Mouse (Mus musculus) gastrocnemius, postnatal 10 days (tissue): ENCODE results near the gene Tspan31. TPM values are rescaled to one million over a fixed set of nuclear protein-coding genes. Genes with fewer than 3 reads are reported as not detected.
A peak's percentile ranks its signal among the peaks of the same experiment; 100 is the strongest.

ENCODE experiments used
- DNase-seq: peaks from one replicate; pipeline ENCODE4 v3.0.0; 2021; ENCODE audit warnings: mixed read lengths
- total RNA-seq, 2 experiments: library from RNA; stranded (reverse); gene quantifications; 2 replicates each; pipeline ENCODE4 v1.2.3; 2021

Gene Tspan31
- total RNA-seq, 2 experiments from 2014 or later: 29.7 to 32.0 TPM

DNA sequence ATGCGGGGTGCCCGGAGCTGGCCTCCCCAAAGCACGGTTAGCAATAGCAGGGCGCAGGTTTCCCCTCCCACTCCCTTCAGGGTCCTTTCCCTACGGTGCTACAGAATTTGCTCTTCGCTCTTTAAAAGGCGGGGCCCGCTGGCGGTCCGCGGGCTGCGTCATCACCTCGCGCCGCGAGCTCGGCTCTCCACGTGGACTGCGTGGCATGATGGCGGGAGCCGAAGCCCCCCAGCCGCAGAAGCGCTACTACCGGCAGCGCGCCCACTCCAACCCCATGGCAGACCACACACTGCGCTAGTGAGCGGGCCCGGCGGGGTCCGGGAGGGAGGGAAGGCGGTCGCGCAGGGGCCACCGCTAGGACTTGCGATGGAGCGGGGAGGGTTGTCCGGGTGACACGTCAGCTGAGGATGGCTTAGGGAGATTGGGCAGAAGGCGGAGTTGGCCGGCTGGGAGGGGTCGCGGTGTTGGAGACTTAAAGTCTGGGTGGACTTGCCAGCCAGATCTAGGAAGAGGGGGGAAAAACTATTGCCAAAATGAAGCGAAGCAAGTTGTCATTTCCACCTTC is 28.2 kb downstream of the Tspan31 start:
- peak; percentile 92 for DNase-seq

DNA sequence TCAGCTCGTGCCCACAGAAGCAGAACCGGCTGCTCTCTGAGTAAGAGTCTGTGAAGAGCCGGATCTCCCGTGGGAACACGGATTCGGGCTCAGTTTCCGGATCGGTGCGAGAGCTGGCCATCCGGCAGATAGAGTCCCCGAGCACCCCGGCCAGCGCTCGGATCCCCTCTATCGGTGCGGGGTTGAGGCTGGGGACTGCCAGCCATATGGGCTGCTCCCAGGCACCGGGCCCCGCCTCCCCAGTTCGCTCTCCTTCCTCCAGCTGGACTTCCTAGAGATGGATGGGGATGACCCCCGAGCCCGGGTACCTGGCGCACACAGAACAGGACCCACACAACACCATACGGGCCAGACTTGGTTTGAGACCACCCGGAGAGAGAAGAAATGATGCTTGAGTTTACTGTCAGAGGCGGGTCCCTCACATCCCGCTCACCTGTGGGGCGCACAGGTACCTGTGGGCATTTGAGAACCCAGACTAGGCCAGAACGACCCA is 28.7 kb downstream of the Tspan31 start, which contains the start of the genes Mettl1 and Eef1akmt3:
Mettl1 (plus strand) TSS at position 141 of the 493 bp plus-strand sequence.
Eef1akmt3 (minus strand) TSS at position 240 of the 493 bp plus-strand sequence.
- DNase-seq: peak; percentile 50

DNA sequence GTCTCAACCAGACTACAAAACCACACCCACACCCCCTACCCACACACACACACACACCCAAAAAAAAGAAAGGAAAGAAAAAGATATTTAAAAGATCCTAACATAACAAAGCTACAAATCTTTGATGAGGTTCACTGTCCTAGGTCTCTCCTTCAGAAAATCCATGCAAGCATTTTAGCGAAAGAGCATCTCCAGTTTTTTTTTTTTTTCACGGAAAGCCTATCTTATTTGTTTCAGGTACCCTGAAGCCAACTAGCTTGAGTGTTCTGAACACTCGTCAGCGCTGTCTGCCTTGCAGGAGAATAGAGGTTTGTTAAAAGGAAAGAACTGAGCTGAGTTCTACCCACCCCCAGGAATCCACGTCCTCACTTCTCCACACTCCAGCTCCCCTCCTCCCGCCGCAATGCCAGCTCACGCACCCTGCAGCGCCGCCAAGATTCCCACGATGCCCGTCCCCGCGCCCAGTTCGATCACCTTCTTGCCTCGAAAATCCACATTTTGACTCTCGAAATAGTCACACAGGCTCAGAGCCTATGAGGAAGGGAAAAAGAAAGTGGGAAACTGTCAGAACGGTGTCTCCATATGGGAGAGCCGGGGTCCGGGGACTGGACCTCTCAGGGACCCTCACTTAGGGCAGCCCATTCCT is 29.4 kb downstream of the Tspan31 start:
- no peak for DNase-seq

DNA sequence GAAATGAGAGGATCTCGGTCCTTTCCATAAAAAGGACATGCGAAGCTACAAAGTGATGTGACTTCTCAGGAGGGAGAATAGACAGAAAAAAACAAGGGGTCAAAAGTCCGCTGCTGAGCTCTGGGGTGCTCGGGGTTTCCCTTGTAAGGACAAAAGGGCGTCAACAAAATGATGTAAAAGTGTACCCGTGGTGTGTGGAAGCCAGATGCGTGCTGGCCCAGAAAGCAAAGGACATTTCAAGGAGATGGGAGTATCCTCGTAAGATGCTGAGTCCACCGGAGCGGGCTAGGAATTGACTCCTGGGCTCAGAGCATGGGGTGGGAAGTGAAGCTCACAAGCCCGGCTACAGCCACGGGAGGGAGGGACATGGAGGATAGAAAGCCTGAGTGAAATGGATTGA is 32.4 kb downstream of the Tspan31 start:
- DNase-seq: no peak

DNA sequence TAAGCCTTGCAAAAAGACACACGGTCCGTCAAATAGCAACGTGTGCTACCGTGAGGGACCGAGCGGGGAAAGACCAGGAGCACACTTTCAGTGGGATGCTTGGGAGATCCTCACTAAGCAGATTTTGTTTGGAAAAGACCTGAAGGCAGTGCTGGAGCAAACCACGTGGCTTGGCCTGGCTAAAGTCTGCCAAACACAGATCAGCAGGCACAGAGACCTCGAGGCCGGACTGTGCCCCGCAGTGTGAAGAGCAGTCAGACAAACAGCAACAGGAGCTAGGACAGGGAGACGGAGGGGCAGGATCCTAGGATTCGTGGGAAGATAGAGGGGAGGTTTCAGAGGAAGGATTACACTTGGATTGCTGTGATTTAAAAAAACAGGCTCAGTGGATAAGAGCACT is 33.8 kb downstream of the Tspan31 start:
- no peak for DNase-seq

DNA sequence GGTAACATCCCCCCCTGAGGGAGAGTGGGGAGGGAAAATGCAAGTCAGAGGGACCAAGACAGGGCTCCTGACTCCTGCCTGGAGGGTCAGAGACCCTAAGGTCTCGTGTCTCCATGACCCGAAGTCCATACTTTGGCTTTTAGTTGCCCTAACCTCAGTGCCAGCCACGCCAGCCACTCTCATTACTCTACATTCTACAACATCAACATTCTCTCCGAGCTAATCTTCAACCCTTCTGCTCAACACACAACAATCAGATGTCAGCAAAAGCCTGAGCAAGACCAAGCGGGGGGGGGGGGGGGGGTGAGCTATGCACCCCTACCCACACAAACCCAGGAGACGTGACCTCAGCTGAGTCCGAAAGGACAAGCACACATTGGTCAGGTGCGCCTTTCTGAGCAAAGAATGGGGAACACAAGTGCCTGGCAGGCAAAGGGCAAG is 36.7 kb downstream of the Tspan31 start:
- no peak for DNase-seq

DNA sequence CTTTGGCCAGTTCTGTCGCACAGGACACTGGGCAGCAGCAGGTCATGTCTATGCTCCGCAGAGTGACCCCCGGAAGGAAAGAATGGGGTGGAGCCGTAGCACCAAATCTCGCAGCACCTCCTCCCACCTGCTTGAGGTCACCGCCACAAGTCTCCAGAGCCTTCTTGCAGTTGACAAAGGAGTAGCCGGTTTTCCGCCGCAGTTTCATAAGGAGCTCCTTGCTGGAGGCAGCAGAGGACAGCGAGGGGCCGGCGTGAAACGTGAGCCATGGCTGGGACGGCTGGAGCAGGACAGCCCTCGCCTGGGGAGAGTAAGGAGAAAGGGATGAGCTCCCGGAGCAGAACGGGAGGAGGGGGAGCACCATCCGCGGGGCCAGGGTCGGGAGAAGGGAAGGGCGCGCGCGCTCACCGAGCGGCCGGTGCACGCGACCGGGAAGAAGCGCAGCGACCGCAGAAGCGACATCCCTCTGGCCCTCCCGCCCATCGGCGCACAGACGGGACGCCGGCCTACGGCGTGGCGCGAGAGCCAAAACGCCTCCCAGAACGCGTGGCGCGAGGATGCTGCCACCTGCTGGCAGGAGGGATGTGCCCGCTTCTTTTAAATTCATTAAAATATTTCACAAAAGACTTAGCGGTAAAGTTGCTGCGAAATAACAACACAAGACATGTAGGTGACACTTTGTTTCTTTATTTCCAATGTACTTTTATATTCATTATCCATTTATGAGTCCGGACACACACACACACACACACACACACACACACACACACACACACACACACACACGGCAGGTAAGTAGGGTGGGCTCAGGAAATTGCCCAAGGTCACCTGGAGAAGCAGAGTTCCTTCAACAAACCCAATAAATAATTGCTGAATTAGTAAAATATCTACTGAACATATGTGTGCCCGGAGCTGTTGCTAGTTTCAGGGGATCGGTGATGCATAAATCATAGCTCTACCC is 39.4 kb downstream of the Tspan31 start, which contains the start of gene Tsfm:
Tsfm (minus strand) TSS at position 505 of the 961 bp plus-strand sequence.
- DNase-seq: peak; percentile 98

DNA sequence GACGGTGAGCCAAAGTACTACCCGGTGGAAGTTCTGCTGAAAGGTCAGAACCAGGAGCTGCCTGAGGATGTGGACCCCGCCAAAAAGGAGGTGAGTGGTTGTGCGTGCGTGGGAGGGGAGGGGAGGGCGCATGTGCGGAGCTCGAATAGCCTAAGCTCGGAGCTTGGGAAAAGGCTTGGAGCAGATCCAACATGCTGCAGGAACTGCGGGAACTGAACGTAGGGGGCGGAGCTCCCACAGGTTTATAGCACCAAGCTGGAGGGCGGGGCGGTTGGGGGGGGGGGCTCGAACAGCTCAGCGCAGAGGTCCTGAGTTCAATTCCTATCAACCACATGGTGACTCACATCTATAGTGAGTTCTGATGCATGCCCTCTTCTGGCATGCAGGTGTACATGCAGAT is 51.6 kb downstream of the Tspan31 start:
- no peak for DNase-seq

Other genes starting within 250 kb of the Tspan31 start
- 1 to 10 TPM; 2.9 to 4.2 TPM for gene Atp23, start 168.9 kb downstream of the Tspan31 start, total RNA-seq
- gene Ctdsp2, start 91.5 kb downstream of the Tspan31 start, total RNA-seq: 100 to 1,000 TPM; 135 to 155 TPM
- gene Avil, start 69.6 kb downstream of the Tspan31 start, total RNA-seq: under 1 TPM; 0.33 to 0.95 TPM
- gene Tsfm, start 39.4 kb downstream of the Tspan31 start, total RNA-seq: 10 to 100 TPM; 23.5 to 29.5 TPM
- 10 to 100 TPM; 14.7 to 18.9 TPM for gene Mettl1, start 28.9 kb downstream of the Tspan31 start, total RNA-seq
- gene Eef1akmt3, start 28.8 kb downstream of the Tspan31 start, total RNA-seq: under 1 TPM; 0.21 to 0.84 TPM
- gene Cyp27b1, start 22.0 kb downstream of the Tspan31 start, total RNA-seq: under 1 TPM; 0.45 to 0.49 TPM
- 1 to 10 TPM; 1.1 to 2.0 TPM for gene March9, start 10.1 kb downstream of the Tspan31 start, total RNA-seq
- gene Cdk4, start 6.7 kb downstream of the Tspan31 start, total RNA-seq: 100 to 1,000 TPM; 122 to 147 TPM
- gene Agap2, start 5.0 kb upstream of the Tspan31 start, total RNA-seq: 1 to 10 TPM; 2.7 to 3.4 TPM
- 10 to 100 TPM; 29.4 to 33.9 TPM for gene Os9, start 50.9 kb upstream of the Tspan31 start, total RNA-seq
- gene B4galnt1, start 95.0 kb upstream of the Tspan31 start, total RNA-seq: 1 to 10 TPM; 1.6 to 3.3 TPM
- 1 to 10 TPM; 3.0 to 6.1 TPM for gene Slc26a10, start 110.4 kb upstream of the Tspan31 start, total RNA-seq
- 10 to 100 TPM; 16.2 to 26.2 TPM for gene Arhgef25, start 119.8 kb upstream of the Tspan31 start, total RNA-seq
- gene Dtx3, start 125.5 kb upstream of the Tspan31 start, total RNA-seq: 10 to 100 TPM; 28.8 to 37.6 TPM
- gene Pip4k2c, start 141.3 kb upstream of the Tspan31 start, total RNA-seq: 1 to 10 TPM; 8.5 to 9.6 TPM
- 1 to 10 TPM; 1.1 to 1.6 TPM for gene Kif5a, start 193.1 kb upstream of the Tspan31 start, total RNA-seq
- 100 to 1,000 TPM; 117 to 120 TPM for gene Dctn2, start 196.1 kb upstream of the Tspan31 start, total RNA-seq
- gene Mbd6, start 218.8 kb upstream of the Tspan31 start, total RNA-seq: 10 to 100 TPM; 18.7 to 28.9 TPM
- 10 to 100 TPM; 44.5 to 54.8 TPM for gene Mars, start 241.5 kb upstream of the Tspan31 start, total RNA-seq